ENCODE assay signal across 9 mouse cellular contexts in the genomic region with DNA sequence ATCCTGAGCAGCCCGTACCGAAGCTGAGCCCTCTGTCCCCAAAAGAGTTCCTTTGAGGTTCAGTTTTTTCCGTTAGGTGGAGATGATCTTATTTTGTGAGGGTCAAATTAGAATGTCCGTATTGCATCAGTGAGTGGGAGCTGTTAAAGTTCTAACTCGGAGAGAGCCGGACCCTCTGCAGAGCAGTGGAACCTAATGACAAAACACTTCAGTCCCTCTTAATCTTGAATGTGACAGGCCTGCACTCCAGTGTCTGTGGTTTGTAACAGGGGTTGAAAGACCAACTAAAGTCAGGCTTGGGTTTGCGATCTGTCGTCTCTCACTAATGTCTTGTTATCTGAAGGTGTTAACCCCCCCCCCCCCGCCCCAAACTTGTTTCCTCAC. TPM values are rescaled to one million over a fixed set of nuclear protein-coding genes. Genes with fewer than 3 reads are reported as not detected.
DNase-seq lines count a peak whose midpoint lies in the region; ATAC-seq and TF ChIP-seq lines count a peak whose summit lies in the region.
"Had no signal": no experiment of that assay in that cellular context is flagged by ENCODE, and none has a peak within 500 bp of the region (broad histone marks: within the 10 kb centered on the region; RNA-seq: fewer than 3 reads in every experiment).

No protein-coding gene starts in this region.

- H3K4me1 ChIP-seq in heart, embryonic 15.5 days (replicated peaks): peaks cover 7% of the 10 kb centered on the region
- peaks cover 2 to 4% of the 10 kb centered on the region in 2 experiments; a peak in 2 of 4 replicates for H3K4me1 ChIP-seq in MEL (ENCODE audit: control insufficient read depth in 1 of 2, insufficient read depth in 2 of 2, low read length in 2 of 2)
- H3K4me1 ChIP-seq in hindbrain, embryonic 11.5 days (replicated peaks; ENCODE audit: control insufficient read depth, insufficient read depth, low read length): peaks cover 2% of the 10 kb centered on the region; the same call in 1 of the 2 replicates
- peaks cover 5% of the 10 kb centered on the region; the same call in 1 of the 2 replicates for H3K4me1 ChIP-seq in midbrain, embryonic 11.5 days (ENCODE audit: control insufficient read depth, insufficient read depth, low read length)

- no peak for TF ChIP-seq POLR2A in MEL (IDR thresholded peaks at IDR 0.05; ENCODE audit: control insufficient read depth in 1 of 2, insufficient read depth in 1 of 2, low read depth in 1 of 2, low read length in 2 of 2, poor library complexity in 1 of 2)

- TF ChIP-seq CTCF in MEL (IDR thresholded peaks at IDR 0.05 in 2 of 3, conservative IDR thresholded peaks at IDR 0.05 in 1 of 3; ENCODE audit: control insufficient read depth in 1 of 3, insufficient read depth in 1 of 3, low read depth in 2 of 3, low read length in 3 of 3, poor library complexity in 1 of 3, severe bottlenecking in 1 of 3): no peak

- H3K9me3 ChIP-seq in heart, embryonic 15.5 days (replicated peaks): no peaks in the 10 kb centered on the region
- no peaks in the 10 kb centered on the region for H3K9me3 ChIP-seq in MEL (replicated peaks; ENCODE audit: insufficient read depth, low read length)
- no peaks in the 10 kb centered on the region for H3K9me3 ChIP-seq in hindbrain, embryonic 11.5 days (ENCODE audit: control insufficient read depth, low read length)
- H3K9me3 ChIP-seq in midbrain, embryonic 11.5 days (ENCODE audit: control insufficient read depth, low read length): no peaks in the 10 kb centered on the region

- H3K9ac ChIP-seq in heart, embryonic 15.5 days: peak overlapping the region; percentile 82
- H3K9ac ChIP-seq in MEL (ENCODE audit: control insufficient read depth, low read depth, low read length, poor library complexity, severe bottlenecking): peak overlapping the region; percentile 69
- H3K9ac ChIP-seq in hindbrain, embryonic 11.5 days (ENCODE audit: low read depth, low read length): peak overlapping the region; percentile 59
- peak overlapping the region; percentile 79 for H3K9ac ChIP-seq in midbrain, embryonic 11.5 days (ENCODE audit: low read length)

- WGBS in heart, embryonic 15.5 days: 2% methylated on average over 9 of the region's 9 CpGs
- WGBS in hindbrain, embryonic 11.5 days: 7% methylated on average over 9 of the region's 9 CpGs
- WGBS in midbrain, embryonic 11.5 days: 5% methylated on average over 9 of the region's 9 CpGs

- H3K4me2 ChIP-seq in heart, embryonic 15.5 days: peak overlapping the region; percentile 64
- H3K4me2 ChIP-seq in hindbrain, embryonic 11.5 days (replicated peaks; ENCODE audit: low read depth, low read length): peak overlapping the region; percentile 47
- peak overlapping the region; percentile 76 for H3K4me2 ChIP-seq in midbrain, embryonic 11.5 days

- peak overlapping the region; percentile 98 for H3K4me3 ChIP-seq in heart, embryonic 15.5 days
- peak overlapping the region; percentile 76 to 95 for H3K4me3 ChIP-seq in MEL (ENCODE audit: control insufficient read depth in 1 of 2, insufficient read depth in 1 of 2, low read depth in 2 of 2, low read length in 2 of 2)
- H3K4me3 ChIP-seq in hindbrain, embryonic 11.5 days (ENCODE audit: low read depth, low read length): peak overlapping the region; percentile 84
- H3K4me3 ChIP-seq in midbrain, embryonic 11.5 days (ENCODE audit: low read depth, low read length): peak overlapping the region; percentile 87

- TF ChIP-seq EP300 in MEL (IDR thresholded peaks at IDR 0.05; ENCODE audit: low read depth in 1 of 2, low read length in 2 of 2): no peak

- peak overlapping the region; percentile 58 for H3K27ac ChIP-seq in heart, embryonic 15.5 days
- H3K27ac ChIP-seq in MEL (ENCODE audit: control insufficient read depth, low read depth, low read length): peak overlapping the region; percentile 8
- H3K27ac ChIP-seq in hindbrain, embryonic 11.5 days (ENCODE audit: low read depth, low read length): no peak overlapping the region
- no peak overlapping the region for H3K27ac ChIP-seq in midbrain, embryonic 11.5 days (ENCODE audit: low read depth, low read length)

- H3K36me3 ChIP-seq in heart, embryonic 15.5 days: peaks cover 18% of the 10 kb centered on the region
- peaks cover 4% of the 10 kb centered on the region in 2 experiments for H3K36me3 ChIP-seq in MEL (ENCODE audit: control insufficient read depth in 1 of 2, insufficient read depth in 2 of 2, low read length in 2 of 2)
- H3K36me3 ChIP-seq in hindbrain, embryonic 11.5 days (ENCODE audit: control insufficient read depth, insufficient read depth, low read length): no peaks in the 10 kb centered on the region
- H3K36me3 ChIP-seq in midbrain, embryonic 11.5 days (ENCODE audit: control insufficient read depth, insufficient read depth, low read length): no peaks in the 10 kb centered on the region; the same call in 1 of the 2 replicates

- H3K79me2 ChIP-seq in MEL (ENCODE audit: control insufficient read depth, insufficient read depth, low read length, poor library complexity): peaks cover 13% of the 10 kb centered on the region

- TF ChIP-seq RAD21 in MEL (IDR thresholded peaks at IDR 0.05; ENCODE audit: low read depth, low read length): no peak

- DNase-seq in heart, postnatal 4 days: no peak
- DNase-seq in MEL (ENCODE audit: low read depth, low spot score): no peak
- DNase-seq in hindbrain, embryonic 11.5 days (ENCODE audit: low spot score): no peak
- DNase-seq in midbrain, embryonic 11.5 days (ENCODE audit: low spot score, missing footprints): no peak
- DNase-seq in cerebellum, adult 9-10 months: no peak
- DNase-seq in embryo, embryonic 10 days (ENCODE audit: low spot score): no peak
- no peak for DNase-seq in left cerebral cortex, adult 8-10 months (ENCODE audit: low spot score in 2 of 2)

- peak; percentile 10; the same call in 1 of the 2 replicates for ATAC-seq in heart, embryonic 15.5 days (replicated peaks; ENCODE audit: insufficient number of reproducible peaks, insufficient read depth, low FRiP score, low read depth)
- ATAC-seq in hindbrain, embryonic 11.5 days (ENCODE audit: low FRiP score): peak; percentile 70
- ATAC-seq in midbrain, embryonic 11.5 days (ENCODE audit: low FRiP score): peak; percentile 61; the same call in 1 of the 2 replicates

- H3K27me3 ChIP-seq in heart, embryonic 15.5 days: no peaks in the 10 kb centered on the region
- no peaks in the 10 kb centered on the region for H3K27me3 ChIP-seq in MEL (ENCODE audit: control insufficient read depth in 1 of 2, insufficient read depth in 2 of 2, low read length in 2 of 2)
- no peaks in the 10 kb centered on the region for H3K27me3 ChIP-seq in hindbrain, embryonic 11.5 days (ENCODE audit: control insufficient read depth, insufficient read depth, low read length)
- H3K27me3 ChIP-seq in midbrain, embryonic 11.5 days (ENCODE audit: control insufficient read depth, insufficient read depth, low read length): no peaks in the 10 kb centered on the region

TF ChIP-seq in MEL, 35 proteins besides CTCF, POLR2A, EP300 and RAD21 (continues in another document):
- TF ChIP-seq MEF2A (IDR thresholded peaks at IDR 0.05; ENCODE audit: extremely low read depth, insufficient replicate concordance, low read depth, low read length, poor library complexity, severe bottlenecking) (no peak), MYC (IDR thresholded peaks at IDR 0.05; ENCODE audit: low read depth, low read length) (no peak), E2F4 (IDR thresholded peaks at IDR 0.05; ENCODE audit: borderline replicate concordance, low read depth, low read length) (no peak), USF1 (IDR thresholded peaks at IDR 0.05; ENCODE audit: low read depth, low read length) (no peak), TAL1 (IDR thresholded peaks at IDR 0.05; ENCODE audit: low read length) (no peak), KAT2A (conservative IDR thresholded peaks at IDR 0.05; ENCODE audit: low read depth, low read length) (no peak), POLR2AphosphoS2 (IDR thresholded peaks at IDR 0.05; ENCODE audit: low read length) (no peak), TBP (IDR thresholded peaks at IDR 0.05; ENCODE audit: low read depth, low read length) (no peak), MAZ (IDR thresholded peaks at IDR 0.05; ENCODE audit: low read depth, low read length) (no peak), MAX (IDR thresholded peaks at IDR 0.05; ENCODE audit: low read length) (no peak), POLR2AphosphoS5 (IDR thresholded peaks at IDR 0.05; ENCODE audit: borderline replicate concordance, low read depth, low read length) (no peak), NRF1 (IDR thresholded peaks at IDR 0.05; ENCODE audit: insufficient read depth, low read depth, low read length, poor library complexity, severe bottlenecking) (no peak), MXI1 (IDR thresholded peaks at IDR 0.05; ENCODE audit: low read depth, low read length) (no peak)

RNA-seq across cellular contexts. Expression of a gene that starts 0.5 kb away (rescaled TPM):
- 35.8 and 42.3 TPM in 2 replicates for polyA plus RNA-seq in heart, embryonic 15.5 days (2015; fragmentation: Nextera tagmentation; extraction: Ambion mirVana)
- total RNA-seq in heart, postnatal 4 days (2021): 10 to 100 TPM; 25.8 to 28.6 TPM
- total RNA-seq in MEL (2012; rRNA removed): 40.5 and 46.0 TPM in 2 replicates
- 100 to 1,000 TPM in 1 of 2 experiments, 10 to 100 TPM in 1; 41.6 to 149 TPM for polyA plus RNA-seq in MEL (2012; ENCODE audit: insufficient read depth in 1 of 2, insufficient read length in 2 of 2, low read depth in 1 of 2, low replicate concordance in 2 of 2, missing spikeins in 1 of 2)
- 69.7 and 73.6 TPM in 2 replicates for polyA plus RNA-seq in hindbrain, embryonic 11.5 days (2014; fragmentation: Nextera tagmentation; extraction: Ambion mirVana)
- polyA plus RNA-seq in midbrain, embryonic 11.5 days (2014; fragmentation: Nextera tagmentation; extraction: Ambion mirVana): 71.6 and 76.7 TPM in 2 replicates
- 10 to 100 TPM; 52.6 to 58.3 (median 55.7) TPM for total RNA-seq in left cerebral cortex, adult 8-10 months (2022)

RNA-seq across cellular contexts. Expression of a gene that starts 8.0 kb away (rescaled TPM):
- polyA plus RNA-seq in heart, embryonic 15.5 days (2015; fragmentation: Nextera tagmentation; extraction: Ambion mirVana): 102 and 121 TPM in 2 replicates
- total RNA-seq in heart, postnatal 4 days (2021): 10 to 100 TPM; 83.5 to 98.0 TPM
- 73.6 and 94.4 TPM in 2 replicates for total RNA-seq in MEL (2012; rRNA removed)
- polyA plus RNA-seq in MEL (2012; ENCODE audit: insufficient read depth in 1 of 2, insufficient read length in 2 of 2, low read depth in 1 of 2, low replicate concordance in 2 of 2, missing spikeins in 1 of 2): 100 to 1,000 TPM in 1 of 2 experiments, not detected in 1; 140 TPM
- 92.8 and 99.4 TPM in 2 replicates for polyA plus RNA-seq in hindbrain, embryonic 11.5 days (2014; fragmentation: Nextera tagmentation; extraction: Ambion mirVana)
- 89.0 and 97.1 TPM in 2 replicates for polyA plus RNA-seq in midbrain, embryonic 11.5 days (2014; fragmentation: Nextera tagmentation; extraction: Ambion mirVana)
- total RNA-seq in left cerebral cortex, adult 8-10 months (2022): 10 to 100 TPM; 27.6 to 31.7 (median 29.8) TPM

RNA-seq across cellular contexts. Expression of a gene that starts 40.1 kb away (rescaled TPM):
- polyA plus RNA-seq in heart, embryonic 15.5 days (2015; fragmentation: Nextera tagmentation; extraction: Ambion mirVana): 6.4 and 8.1 TPM in 2 replicates
- total RNA-seq in heart, postnatal 4 days (2021): 10 to 100 TPM; 10.5 to 13.2 TPM
- not detected in 2 replicates for total RNA-seq in MEL (2012; rRNA removed)
- not detected for polyA plus RNA-seq in MEL (2012; ENCODE audit: insufficient read depth in 1 of 2, insufficient read length in 2 of 2, low read depth in 1 of 2, low replicate concordance in 2 of 2, missing spikeins in 1 of 2)
- polyA plus RNA-seq in hindbrain, embryonic 11.5 days (2014; fragmentation: Nextera tagmentation; extraction: Ambion mirVana): 3.2 and 3.3 TPM in 2 replicates
- 2.7 and 3.1 TPM in 2 replicates for polyA plus RNA-seq in midbrain, embryonic 11.5 days (2014; fragmentation: Nextera tagmentation; extraction: Ambion mirVana)
- 1 to 10 TPM; 1.7 to 3.7 (median 2.1) TPM for total RNA-seq in left cerebral cortex, adult 8-10 months (2022)
- total RNA-seq: hematopoietic stem cell, adult 5-6 weeks had no signal

Comparison
In these comparisons a context has a peak if more than half of its experiments do, and no peak if none do; other contexts are left out.
1. ATAC-seq: peak in every context shown above with its lines; median percentile 70 in hindbrain, embryonic 11.5 days; 61 in midbrain, embryonic 11.5 days; 10 in heart, embryonic 15.5 days.
2. H3K27ac ChIP-seq: peak in heart, embryonic 15.5 days (single experiment) and MEL (single experiment); none in hindbrain, embryonic 11.5 days (single experiment) and midbrain, embryonic 11.5 days (single experiment).
3. Peak in every context shown above with its lines, with median percentiles within 50 percentile points of each other: H3K4me2 ChIP-seq, H3K4me3 ChIP-seq and H3K9ac ChIP-seq.